Mouse (Mus musculus) gastrocnemius, adult 2 months (tissue): ENCODE data around the gene Tbc1d2b. TPM values are rescaled to one million over a fixed set of nuclear protein-coding genes. Genes with fewer than 3 reads are reported as not detected.

Experiments used
- DNase-seq: peaks from one replicate; pipeline ENCODE4 v3.0.0; 2022
- H3K27ac ChIP-seq: fragments of 200-600 bp; 2 replicates; pipeline ENCODE4 v1.8.1; 2022; ENCODE audit warnings: mild to moderate bottlenecking
- H3K4me3 ChIP-seq: fragments of 200-600 bp; 2 replicates; pipeline ENCODE4 v1.8.1; 2022; ENCODE audit warnings: mild to moderate bottlenecking, moderate library complexity
- CTCF ChIP-seq: fragments of 200-600 bp; IDR thresholded peaks from 2 replicates; pipeline ENCODE4 v1.8.1; 2022; ENCODE audit warnings: antibody characterized with exemption, mild to moderate bottlenecking, moderate library complexity
- intact Hi-C: fragments of 180-260 bp; cut with DNase I; formaldehyde crosslinking; loops from one replicate; pipeline ENCODE4 v1.15.1; 2025
- total RNA-seq, 2 experiments: library from RNA; stranded (reverse); gene quantifications; 2 replicates each; pipeline ENCODE4 v1.2.3; 2021

Gene Tbc1d2b
- total RNA-seq, 2 experiments from 2014 or later, result 3.0 to 5.9 TPM

GRCm38 (mm10) chr9:90245781-90246180 is 24.8 kb downstream of the Tbc1d2b start:
- DNase-seq, result no peak
- no peak overlapping the region for H3K27ac ChIP-seq
- intact Hi-C loops, result no loop called here
- no peak for TF ChIP-seq CTCF
- no peak overlapping the region for H3K4me3 ChIP-seq

GRCm38 (mm10) chr9:90245206-90245605 is 25.4 kb downstream of the Tbc1d2b start:
- DNase-seq, result no peak
- Histone ChIP-seq H3K27ac (no peak overlapping the region), H3K4me3 (no peak overlapping the region)
- TF ChIP-seq CTCF, result no peak
- intact Hi-C loops, result no loop called here

DNA sequence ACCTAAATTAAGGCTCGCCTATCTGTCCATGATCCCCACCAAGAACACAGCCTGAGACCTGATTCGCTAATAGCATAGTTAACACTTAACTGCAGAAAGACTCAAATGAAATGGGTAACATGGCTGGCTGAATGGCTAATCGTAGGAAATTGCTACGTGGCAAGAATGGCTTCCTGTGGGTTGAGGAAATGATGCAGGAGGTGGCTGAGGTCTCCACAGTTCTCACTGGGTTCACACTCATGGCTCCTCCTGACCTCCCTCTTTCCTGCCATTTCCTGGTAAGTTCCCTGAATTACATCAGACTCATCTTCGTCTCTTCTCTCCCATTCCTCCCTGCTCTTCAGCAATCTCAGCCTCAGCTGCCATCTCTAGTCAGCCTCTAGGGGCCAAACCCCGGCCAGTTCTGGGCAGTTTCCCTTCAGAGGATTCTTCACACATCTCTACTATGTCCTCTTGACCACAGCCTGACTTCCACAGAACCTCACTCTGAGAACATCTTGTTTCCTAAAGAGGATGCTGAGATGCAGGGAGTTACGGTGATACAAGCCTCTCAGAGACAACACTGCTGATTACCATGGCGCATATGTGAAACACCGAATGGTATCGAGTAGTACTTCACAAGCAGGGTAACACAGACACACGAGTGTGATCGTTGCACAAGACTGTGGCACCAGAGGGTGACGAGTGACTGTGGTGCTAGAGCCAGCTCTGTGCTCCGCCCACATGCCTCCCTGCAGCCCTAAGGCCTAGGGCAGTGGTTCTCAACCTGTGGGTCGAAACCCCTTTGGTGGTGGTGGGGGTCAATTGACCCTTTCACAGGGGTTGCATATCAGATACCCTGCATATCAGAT is 26.1 kb downstream of the Tbc1d2b start:
- Histone ChIP-seq H3K4me3 (no peak overlapping the region), H3K27ac (no peak overlapping the region)
- no peak for DNase-seq
- intact Hi-C loops, result no loop called here
- TF ChIP-seq CTCF, result no peak

DNA sequence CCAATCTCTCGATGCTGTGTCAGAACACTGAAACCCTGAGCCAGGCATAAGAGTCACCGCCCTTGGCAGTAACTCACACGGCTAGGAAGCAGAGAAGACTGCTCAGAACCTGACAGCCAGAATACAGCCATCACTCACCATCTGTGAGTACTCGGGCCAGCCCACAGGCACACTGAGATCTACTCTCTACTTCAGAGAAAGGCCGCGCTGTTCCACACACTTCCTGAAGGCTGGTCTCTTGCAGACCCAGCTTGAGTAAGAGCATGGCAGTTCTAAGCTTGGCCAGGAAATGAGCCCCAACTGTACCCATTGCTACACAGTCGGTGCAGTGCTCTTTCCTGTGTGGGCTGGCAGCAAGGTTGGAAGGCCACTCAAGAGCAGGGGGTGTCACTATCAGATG is 27.7 kb downstream of the Tbc1d2b start:
- H3K27ac ChIP-seq, result no peak overlapping the region
- intact Hi-C loops, result no loop called here
- no peak for TF ChIP-seq CTCF

DNA sequence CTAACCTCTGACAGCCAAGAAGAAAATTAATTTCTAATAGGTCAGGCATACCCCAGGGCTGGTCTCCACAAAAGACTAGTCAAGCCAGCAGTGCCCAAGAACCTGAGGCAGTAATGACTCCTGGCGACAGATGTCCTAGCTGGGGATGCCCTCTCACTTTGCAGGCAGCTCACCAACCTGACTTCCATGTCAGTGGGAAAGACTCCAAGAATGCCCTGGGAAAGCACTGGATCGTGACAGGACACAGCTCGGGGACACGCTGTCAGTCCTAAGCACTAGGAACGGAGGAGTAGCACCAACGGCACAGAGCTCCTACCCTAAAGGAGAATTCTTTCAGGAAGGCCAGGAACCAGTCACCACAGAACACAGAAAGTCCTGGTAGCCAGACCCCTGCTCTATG is 28.3 kb downstream of the Tbc1d2b start:
- Histone ChIP-seq H3K4me3 (no peak overlapping the region), H3K27ac (no peak overlapping the region)
- intact Hi-C loops, result no loop called here
- no peak for TF ChIP-seq CTCF
- no peak for DNase-seq

More for the DNA sequence above, 27.7 kb downstream of the Tbc1d2b start:
- H3K4me3 ChIP-seq, result no peak overlapping the region
- no peak for DNase-seq

DNA sequence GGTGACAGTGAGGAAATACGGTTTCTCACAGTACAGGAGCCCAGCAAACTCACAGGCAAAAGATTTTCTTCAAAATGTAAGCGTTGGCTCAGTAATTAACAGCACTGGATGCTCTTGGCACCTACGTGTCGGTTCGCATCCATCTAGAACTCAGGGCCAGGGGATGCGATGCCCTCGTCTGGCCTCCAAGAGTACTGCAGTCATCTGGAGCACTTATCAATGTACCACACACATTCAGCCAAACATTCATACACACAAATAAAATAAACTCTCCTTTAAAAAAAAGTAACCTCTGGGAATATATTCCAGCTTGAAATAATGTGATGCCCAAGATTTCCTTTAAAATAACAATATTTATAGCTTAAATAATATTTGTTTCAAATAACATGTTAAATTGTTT is 29.0 kb downstream of the Tbc1d2b start:
- intact Hi-C loops, result no loop called here
- no peak for DNase-seq
- no peak overlapping the region for H3K4me3 ChIP-seq
- H3K27ac ChIP-seq, result no peak overlapping the region
- TF ChIP-seq CTCF, result peak; percentile 53

DNA sequence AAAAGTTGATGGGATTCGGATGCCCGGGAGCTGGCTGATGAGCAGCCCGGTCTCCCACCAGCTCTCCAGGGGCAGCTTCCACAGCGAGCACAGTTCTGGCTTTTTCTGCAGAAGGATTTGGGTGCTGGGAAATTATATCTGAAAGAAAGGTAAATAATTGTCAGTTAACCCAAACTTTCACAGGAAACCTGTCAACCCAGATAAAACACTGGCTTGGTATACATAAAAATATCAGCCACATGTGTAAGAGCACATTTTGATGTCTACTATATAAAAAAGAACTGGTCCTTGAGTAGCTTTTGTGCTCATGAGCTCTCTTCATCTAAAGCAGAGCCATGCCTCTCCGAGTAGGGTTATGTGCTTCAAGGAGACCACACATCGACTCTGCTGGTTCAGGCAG is 29.6 kb downstream of the Tbc1d2b start:
- no peak for TF ChIP-seq CTCF
- intact Hi-C loops, result no loop called here
- DNase-seq, result no peak
- Histone ChIP-seq H3K4me3 (no peak overlapping the region), H3K27ac (no peak overlapping the region)

DNA sequence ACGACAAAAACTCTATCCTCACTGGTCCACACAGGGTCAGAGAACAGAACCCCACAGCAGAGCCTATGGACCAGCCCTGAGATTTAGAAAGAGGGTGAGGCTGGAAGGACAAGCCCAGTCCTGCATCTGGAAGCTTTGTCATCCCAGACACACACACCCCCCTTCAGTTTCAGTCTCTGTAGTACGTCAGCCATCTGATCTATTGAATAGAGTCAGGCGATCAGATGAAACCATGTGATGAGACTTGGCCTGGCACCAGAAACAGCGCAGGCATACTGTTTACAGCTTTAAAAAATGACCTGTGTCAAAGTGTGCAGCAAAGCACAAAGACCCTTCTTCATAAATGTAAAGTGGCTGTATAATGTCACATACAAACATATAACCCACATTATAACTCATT is 30.0 kb downstream of the Tbc1d2b start:
- no peak overlapping the region for H3K4me3 ChIP-seq
- H3K27ac ChIP-seq, result no peak overlapping the region
- TF ChIP-seq CTCF, result no peak
- no peak for DNase-seq
- intact Hi-C loops, result no loop called here

DNA sequence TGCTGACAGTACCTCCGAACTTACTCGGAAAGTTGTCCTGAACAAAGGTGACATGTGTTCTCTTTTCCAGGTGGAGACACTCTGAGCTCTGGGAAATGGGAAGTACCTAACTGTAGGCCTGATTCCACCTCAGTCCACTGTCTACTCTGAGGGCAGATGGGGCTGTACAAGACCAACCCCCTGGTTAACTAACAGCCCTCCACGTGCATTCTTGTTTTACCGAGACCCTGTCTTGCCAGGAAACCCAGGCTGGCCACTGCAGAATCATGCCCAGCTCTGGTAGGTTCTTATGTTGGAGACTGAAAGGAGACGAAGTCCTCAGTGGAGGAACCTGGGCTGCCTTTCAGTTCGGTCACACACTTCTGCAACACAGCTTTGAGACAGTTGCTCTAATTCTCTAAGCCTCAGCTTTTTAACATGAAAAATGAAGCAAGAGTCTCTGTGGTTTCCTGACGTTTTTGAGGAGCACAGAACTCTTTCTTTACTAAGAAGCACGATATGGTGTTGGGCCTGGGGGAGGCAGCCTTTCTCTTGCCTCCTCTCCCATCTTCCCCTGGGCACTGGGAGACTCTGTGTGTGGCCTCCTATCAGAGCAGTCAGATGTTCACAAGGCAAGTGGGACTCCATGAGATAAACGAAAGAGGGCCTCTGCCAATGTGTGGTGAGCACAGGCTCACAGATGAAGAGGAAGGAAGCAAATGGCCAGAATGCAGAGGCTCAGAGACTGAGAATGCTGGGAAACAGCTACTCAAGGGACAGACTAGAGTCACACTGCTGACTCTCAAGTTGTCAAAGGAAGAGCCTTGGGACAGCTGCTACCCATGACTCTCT is 33.2 kb downstream of the Tbc1d2b start:
- intact Hi-C loops, result no loop called here
- no peak for DNase-seq
- no peak overlapping the region for H3K4me3 ChIP-seq
- no peak for TF ChIP-seq CTCF
- H3K27ac ChIP-seq, result no peak overlapping the region

GRCm38 (mm10) chr9:90236817-90237216 is 33.8 kb downstream of the Tbc1d2b start:
- intact Hi-C loops, result no loop called here
- no peak overlapping the region for H3K27ac ChIP-seq

GRCm38 (mm10) chr9:90235258-90235882 is 35.2 kb downstream of the Tbc1d2b start:
- DNase-seq, result no peak
- Histone ChIP-seq H3K27ac (no peak overlapping the region), H3K4me3 (no peak overlapping the region)
- no peak for TF ChIP-seq CTCF
- intact Hi-C loops, result no loop called here

More at GRCm38 (mm10) chr9:90236817-90237216, 33.8 kb downstream of the Tbc1d2b start:
- H3K4me3 ChIP-seq, result no peak overlapping the region
- no peak for TF ChIP-seq CTCF
- DNase-seq, result no peak

DNA sequence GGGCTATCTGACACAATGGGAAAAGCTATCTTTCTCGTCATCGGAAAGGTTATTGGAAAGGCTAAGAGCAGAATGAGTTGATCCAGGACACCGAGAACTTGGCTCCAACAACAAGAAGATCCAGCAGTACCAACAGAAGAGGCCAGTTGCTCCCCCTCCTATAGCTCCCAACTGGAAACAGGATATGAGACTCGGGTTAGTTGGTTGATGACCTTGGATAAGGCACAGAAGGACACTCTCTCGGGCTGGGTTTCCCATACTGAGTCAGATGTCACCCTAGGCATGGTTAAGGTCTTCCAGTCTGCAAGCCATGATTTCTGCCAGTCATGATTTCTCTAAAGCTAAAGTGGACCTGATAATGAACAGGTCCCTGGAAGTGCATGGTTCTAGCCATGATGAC is 35.8 kb downstream of the Tbc1d2b start:
- Histone ChIP-seq H3K4me3 (no peak overlapping the region), H3K27ac (no peak overlapping the region)
- TF ChIP-seq CTCF, result no peak
- DNase-seq, result no peak
- intact Hi-C loops, result loop anchor here (5.0 kb wide), 1 partner anchor 38 kb away; the partner anchor contains the start of gene Tbc1d2b
